Mouse (Mus musculus) midbrain, embryonic 12.5 days (tissue): ENCODE measurements at regions not wholly inside any gene's neighbourhood (a gene's known extent, or its start where the extent isn't known, plus 50 kb on each side); places are given as distances from the start of the nearest gene placed in this dataset.
"Not testable (repeated sequence)": the region's sequence is repeated elsewhere in the genome, so short reads cannot be mapped to it uniquely, and the experiment has no call there.

Experiments used
- ATAC-seq: fragments of 200-750 bp; cut with Nextera tagmentation; 2 replicates; pipeline ENCODE4 v1.8.0; 2017; ENCODE audit warnings: low read depth, moderate TSS enrichment, moderate library complexity; ENCODE audit not compliant: low FRiP score
- H3K27ac ChIP-seq: fragments of 300-500 bp; sonication (generic); replicated peaks from 2 replicates; pipeline ENCODE4 v1.5.1; 2016; ENCODE audit warnings: mild to moderate bottlenecking
- H3K27me3 ChIP-seq: fragments of 300-500 bp; sonication (generic); 2 replicates; pipeline ENCODE4 v1.6.1; 2016; ENCODE audit warnings: mild to moderate bottlenecking
- H3K36me3 ChIP-seq: fragments of 300-500 bp; sonication (generic); 2 replicates; pipeline ENCODE4 v1.6.1; 2016
- H3K4me1 ChIP-seq: fragments of 300-500 bp; sonication (generic); 2 replicates; pipeline ENCODE4 v1.6.1; 2016
- H3K4me2 ChIP-seq: fragments of 300-500 bp; sonication (generic); replicated peaks from 2 replicates; pipeline ENCODE4 v1.6.1; 2016; ENCODE audit warnings: mild to moderate bottlenecking, moderate library complexity
- H3K4me3 ChIP-seq: fragments of 300-500 bp; sonication (generic); 2 replicates; pipeline ENCODE4 v1.5.1; 2016; ENCODE audit warnings: mild to moderate bottlenecking
- H3K9ac ChIP-seq: fragments of 300-500 bp; sonication (generic); replicated peaks from 2 replicates; pipeline ENCODE4 v1.6.1; 2016; ENCODE audit warnings: mild to moderate bottlenecking, moderate library complexity
- H3K9me3 ChIP-seq: fragments of 300-500 bp; sonication (generic); 2 replicates; pipeline ENCODE4 v1.6.1; 2016; ENCODE audit warnings: mild to moderate bottlenecking
- WGBS: fragments of 180-500 bp; shearing (Covaris S2); methylation state at CpG from one replicate; pipeline ENCODE4 v1.1.7; 2016; 5-methylcytosine and 5-hydroxymethylcytosine counted together

DNA sequence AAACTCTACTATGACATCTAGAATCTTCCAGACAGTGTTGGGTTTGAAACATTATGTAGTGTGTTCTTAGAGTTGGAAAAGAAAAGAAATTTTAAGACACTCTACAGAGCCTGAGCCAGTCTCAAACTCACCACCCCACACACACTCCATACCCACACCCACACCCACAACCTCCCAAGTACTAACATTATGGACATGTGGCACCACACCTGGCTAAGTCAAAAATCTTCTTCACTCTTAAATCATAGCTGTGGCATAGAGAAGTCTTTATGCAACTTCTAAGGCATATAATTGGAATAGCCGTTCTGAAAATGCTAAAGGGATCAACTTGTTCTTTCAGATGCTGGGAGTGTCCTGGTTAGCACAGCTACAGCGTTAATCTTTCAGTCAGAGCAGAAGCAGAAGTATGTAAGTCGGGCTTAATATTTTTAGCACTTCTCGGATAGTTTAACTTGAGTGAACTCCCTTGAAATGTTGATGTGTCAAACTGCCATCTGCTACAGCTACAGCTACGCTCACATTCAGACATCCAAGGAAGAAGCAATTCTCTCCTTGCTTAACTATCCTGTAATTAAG lies 68.6 kb upstream of the Creb1 start:
- ATAC-seq: no peak
- Histone ChIP-seq H3K4me2 (no peak overlapping the region), H3K4me1 (no peaks in the 10 kb centered on the region), H3K9ac (no peak overlapping the region), H3K27ac (no peak overlapping the region), H3K36me3 (no peaks in the 10 kb centered on the region), H3K4me3 (no peak overlapping the region), H3K9me3 (0 out of 2 replicates have a peak, but pooled peaks cover 3% of the 10 kb centered on the region), H3K27me3 (no peaks in the 10 kb centered on the region)
- 86% methylated on average over 5 of the region's 5 CpGs for WGBS

GRCm38 (mm10) chr1:64461616-64462015 lies 70.8 kb upstream of the Creb1 start:
- H3K27ac ChIP-seq, H3K27me3 ChIP-seq, H3K4me1 ChIP-seq, H3K9me3 ChIP-seq, H3K4me3 ChIP-seq, H3K4me2 ChIP-seq, ATAC-seq, H3K9ac ChIP-seq, H3K36me3 ChIP-seq: not testable (repeated sequence)
- whole genome bisulfite sequencing: 95% methylated on average over 6 of the region's 6 CpGs

DNA sequence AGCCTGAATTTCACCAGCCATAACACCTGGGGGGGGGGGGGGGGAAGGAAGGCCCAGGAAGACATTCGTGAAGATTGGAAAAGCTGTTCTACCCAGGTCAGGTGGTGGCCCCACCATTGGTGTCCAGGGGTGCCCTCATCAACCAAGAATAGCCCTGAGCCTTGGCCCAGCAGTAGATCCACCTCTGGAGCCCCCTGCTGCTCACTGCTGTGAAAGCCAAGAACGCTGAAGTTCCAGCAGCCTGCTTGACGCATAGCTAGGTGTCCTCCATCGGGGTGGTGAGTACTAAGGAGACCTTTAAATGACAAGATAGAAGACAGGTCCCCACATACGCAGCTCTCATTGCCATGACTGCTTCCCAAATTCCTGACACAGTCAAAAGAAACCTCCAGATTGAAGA lies 74.6 kb upstream of the Creb1 start:
- H3K36me3 ChIP-seq: no peaks in the 10 kb centered on the region
- no peak overlapping the region for H3K27ac ChIP-seq
- no peak overlapping the region for H3K9ac ChIP-seq
- H3K4me3 ChIP-seq: no peak overlapping the region
- WGBS: 82% methylated on average over 5 of the region's 5 CpGs
- no peak overlapping the region for H3K4me2 ChIP-seq
- H3K9me3 ChIP-seq: no peaks in the 10 kb centered on the region
- no peaks in the 10 kb centered on the region for H3K27me3 ChIP-seq
- ATAC-seq: no peak
- no peaks in the 10 kb centered on the region for H3K4me1 ChIP-seq

- Histone ChIP-seq H3K4me3 (no peak overlapping the region), H3K4me2 (no peak overlapping the region), H3K36me3 (no peaks in the 10 kb centered on the region), H3K27me3 (peaks cover 1% of the 10 kb centered on the region), H3K9me3 (no peaks in the 10 kb centered on the region), H3K9ac (no peak overlapping the region), H3K27ac (no peak overlapping the region), H3K4me1 (peaks cover 15% of the 10 kb centered on the region; the same call in 1 of the 2 replicates)
- no peak for ATAC-seq
- WGBS: 83% methylated on average over 3 of the region's 3 CpGs
Observed at GRCm38 (mm10) chr1:64449141-64449540, 83.3 kb upstream of the Creb1 start.

DNA sequence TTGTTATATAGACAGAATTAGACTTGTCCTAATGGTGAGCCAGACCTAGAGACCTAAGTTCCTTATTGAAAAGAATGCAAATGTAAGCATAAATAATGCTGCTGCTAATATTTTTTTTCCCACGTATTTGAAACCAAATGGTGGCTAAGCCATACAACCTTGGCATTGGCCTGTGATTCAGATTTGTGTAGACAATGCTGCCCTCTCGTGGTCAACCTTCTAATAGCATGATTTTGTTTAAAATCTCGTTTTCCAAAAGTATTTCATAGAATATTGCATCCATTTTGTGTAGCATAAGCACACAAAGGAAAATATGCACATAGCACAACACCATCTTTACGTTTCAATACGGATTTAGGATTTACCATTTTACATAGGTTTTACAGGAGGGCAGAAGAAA lies 84.4 kb upstream of the Creb1 start:
- no peaks in the 10 kb centered on the region for H3K9me3 ChIP-seq
- peaks cover 15% of the 10 kb centered on the region; the same call in 1 of the 2 replicates for H3K4me1 ChIP-seq
- no peak overlapping the region for H3K9ac ChIP-seq
- H3K27ac ChIP-seq: no peak overlapping the region
- ATAC-seq: no peak
- 1% methylated on average over 5 of the region's 5 CpGs for WGBS
- no peak overlapping the region for H3K4me2 ChIP-seq
- H3K4me3 ChIP-seq: no peak overlapping the region
- H3K27me3 ChIP-seq: peaks cover 3% of the 10 kb centered on the region
- H3K36me3 ChIP-seq: no peaks in the 10 kb centered on the region

- H3K27ac ChIP-seq: no peak overlapping the region
- peaks cover 3% of the 10 kb centered on the region for H3K27me3 ChIP-seq
- peaks cover 18% of the 10 kb centered on the region; the same call in 1 of the 2 replicates for H3K4me1 ChIP-seq
- H3K9ac ChIP-seq: no peak overlapping the region
- H3K4me2 ChIP-seq: no peak overlapping the region
- 0 out of 2 replicates have a peak, but pooled peaks have one; percentile 25 for ATAC-seq
- H3K9me3 ChIP-seq: no peaks in the 10 kb centered on the region
- 52% methylated on average over 4 of the region's 4 CpGs for WGBS
- no peak overlapping the region for H3K4me3 ChIP-seq
- H3K36me3 ChIP-seq: no peaks in the 10 kb centered on the region
Observed at GRCm38 (mm10) chr1:64446492-64446891, 86.0 kb upstream of the Creb1 start.

DNA sequence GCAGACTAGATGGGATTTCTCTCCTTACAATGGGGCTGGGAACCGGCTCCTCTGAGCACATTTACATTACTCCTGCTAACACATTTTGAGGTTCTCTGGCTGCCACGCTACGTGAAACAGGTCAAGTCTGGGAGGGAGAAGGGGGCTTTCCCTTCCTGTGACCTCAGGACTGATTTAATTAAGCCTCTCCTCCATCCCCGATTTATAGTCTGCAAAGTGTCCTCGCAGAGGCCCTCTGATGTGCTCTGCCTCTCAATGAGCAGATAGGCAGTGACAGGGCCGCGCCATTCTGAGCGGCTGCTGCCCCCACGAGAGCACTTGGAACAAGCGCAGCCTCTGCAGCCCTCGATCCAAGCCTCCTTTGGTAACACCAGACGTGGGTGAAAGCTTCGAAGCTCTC lies 86.5 kb upstream of the Creb1 start:
- H3K27me3 ChIP-seq: peaks cover 3% of the 10 kb centered on the region
- H3K4me3 ChIP-seq: no peak overlapping the region
- peak overlapping the region; percentile 67; the same call in 1 of the 2 replicates for H3K27ac ChIP-seq
- H3K4me1 ChIP-seq: peaks cover 18% of the 10 kb centered on the region; the same call in 1 of the 2 replicates
- no peaks in the 10 kb centered on the region for H3K36me3 ChIP-seq
- peak; percentile 93 for ATAC-seq
- H3K4me2 ChIP-seq: peak overlapping the region; percentile 31
- WGBS: under 1% methylated on average over 13 of the region's 13 CpGs
- H3K9me3 ChIP-seq: no peaks in the 10 kb centered on the region
- no peak overlapping the region for H3K9ac ChIP-seq

DNA sequence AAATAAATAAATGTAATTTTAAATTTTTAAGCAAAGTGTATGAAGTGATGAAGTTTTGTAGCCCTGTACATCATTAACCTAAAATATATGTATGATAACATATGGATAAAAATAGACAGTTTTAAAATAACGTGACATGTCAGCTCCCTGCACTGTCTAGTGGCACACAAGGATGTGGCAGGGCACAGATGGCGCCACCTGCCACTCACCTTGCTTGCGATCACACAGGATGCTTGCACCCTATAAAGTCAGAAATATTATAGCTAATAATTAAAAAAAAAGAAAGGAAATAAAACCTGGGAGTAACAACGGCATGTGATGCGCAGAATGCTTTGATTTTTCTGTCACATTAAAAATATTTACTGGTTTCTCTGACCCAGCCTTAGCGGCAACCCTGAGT lies 89.0 kb upstream of the Creb1 start:
- H3K4me3 ChIP-seq: no peak overlapping the region
- no peak overlapping the region for H3K27ac ChIP-seq
- 92% methylated on average over 6 of the region's 6 CpGs for WGBS
- no peaks in the 10 kb centered on the region for H3K9me3 ChIP-seq
- H3K4me2 ChIP-seq: no peak overlapping the region
- ATAC-seq: no peak
- H3K27me3 ChIP-seq: peaks cover 3% of the 10 kb centered on the region
- no peaks in the 10 kb centered on the region for H3K36me3 ChIP-seq
- H3K9ac ChIP-seq: no peak overlapping the region
- peaks cover 18% of the 10 kb centered on the region; the same call in 1 of the 2 replicates for H3K4me1 ChIP-seq

GRCm38 (mm10) chr1:64442179-64442874 lies 90.1 kb upstream of the Creb1 start:
- WGBS: 67% methylated on average over 9 of the region's 9 CpGs
- H3K4me2 ChIP-seq: no peak overlapping the region

DNA sequence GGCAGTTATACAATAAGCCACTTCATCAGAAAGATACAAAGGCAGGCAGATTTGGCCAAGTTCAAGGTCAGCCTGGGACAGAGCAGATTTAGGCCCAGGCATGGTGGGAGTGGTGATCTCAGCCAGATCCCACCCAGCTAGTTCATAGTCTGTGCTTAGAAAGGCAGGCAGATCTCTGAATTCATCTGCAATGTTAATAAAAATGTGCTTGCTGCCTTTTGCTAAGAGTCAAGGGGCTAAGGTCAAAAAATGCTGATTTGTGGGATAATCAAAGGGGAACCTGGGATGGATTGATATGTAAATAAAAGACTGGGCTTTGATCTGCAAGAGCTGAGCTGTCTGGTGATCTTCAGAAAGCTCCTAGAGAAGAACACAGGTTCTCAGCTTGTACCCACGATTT lies 109.2 kb upstream of the Creb1 start:
- WGBS: 66% methylated on average over 1 of the region's 1 CpGs
- Histone ChIP-seq H3K27me3 (no peaks in the 10 kb centered on the region), H3K4me2 (no peak overlapping the region), H3K27ac (no peak overlapping the region), H3K9me3 (no peaks in the 10 kb centered on the region), H3K4me3 (no peak overlapping the region), H3K9ac (no peak overlapping the region), H3K36me3 (no peaks in the 10 kb centered on the region), H3K4me1 (0 out of 2 replicates have a peak, but pooled peaks cover 2% of the 10 kb centered on the region)
- ATAC-seq: no peak

More at GRCm38 (mm10) chr1:64442179-64442874, 90.1 kb upstream of the Creb1 start:
- Histone ChIP-seq H3K27ac (no peak overlapping the region), H3K27me3 (peaks cover 3% of the 10 kb centered on the region), H3K9ac (no peak overlapping the region), H3K4me1 (peaks cover 18% of the 10 kb centered on the region; the same call in 1 of the 2 replicates), H3K4me3 (no peak overlapping the region), H3K9me3 (no peaks in the 10 kb centered on the region), H3K36me3 (no peaks in the 10 kb centered on the region)
- ATAC-seq: no peak

DNA sequence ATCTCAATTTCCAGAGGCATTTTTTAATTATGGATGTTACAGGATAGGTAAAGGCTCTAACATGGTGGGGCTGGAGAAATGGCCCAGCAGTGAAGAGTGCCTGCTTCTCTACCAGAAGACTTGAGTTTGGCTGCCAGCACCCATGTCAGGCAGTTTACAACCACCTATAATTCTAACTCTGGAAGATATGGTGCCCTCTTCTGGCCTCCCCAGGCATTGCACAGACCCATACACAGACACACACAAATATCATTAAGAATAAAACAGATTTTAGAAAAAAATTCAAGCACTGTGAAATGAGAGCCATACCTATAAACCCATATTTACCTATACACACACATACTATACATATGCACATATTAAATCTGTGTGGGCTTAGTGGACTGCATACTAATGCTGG lies 113.9 kb upstream of the Creb1 start:
- 0 out of 2 replicates have a peak, but pooled peaks cover 2% of the 10 kb centered on the region for H3K4me1 ChIP-seq
- no peak for ATAC-seq

GRCm38 (mm10) chr1:64415906-64416305 lies 116.5 kb upstream of the Creb1 start:
- H3K4me2 ChIP-seq: no peak overlapping the region
- H3K27me3 ChIP-seq: no peaks in the 10 kb centered on the region
- H3K4me3 ChIP-seq: no peak overlapping the region
- 88% methylated on average over 7 of the region's 7 CpGs for WGBS
- H3K36me3 ChIP-seq: no peaks in the 10 kb centered on the region
- 0 out of 2 replicates have a peak, but pooled peaks cover under 1% of the 10 kb centered on the region for H3K4me1 ChIP-seq
- no peak for ATAC-seq
- no peaks in the 10 kb centered on the region for H3K9me3 ChIP-seq
- H3K9ac ChIP-seq: no peak overlapping the region
- H3K27ac ChIP-seq: no peak overlapping the region

More for the DNA sequence above, 113.9 kb upstream of the Creb1 start:
- Histone ChIP-seq H3K4me3 (no peak overlapping the region), H3K36me3 (no peaks in the 10 kb centered on the region), H3K9ac (no peak overlapping the region), H3K4me2 (no peak overlapping the region), H3K27ac (no peak overlapping the region), H3K9me3 (no peaks in the 10 kb centered on the region), H3K27me3 (no peaks in the 10 kb centered on the region)
